Mouse (Mus musculus) brain, embryonic 14.5 days (tissue): ENCODE measurements at regions not wholly inside any gene's neighbourhood (a gene's known extent, or its start where the extent isn't known, plus 50 kb on each side); places are given as distances from the start of the nearest gene placed in this dataset.

Experiments used
- CTCF ChIP-seq: fragments of 200-500 bp; IDR thresholded peaks from 2 replicates; pipeline ENCODE4 v1.5.1; 2012; ENCODE audit warnings: inconsistent platforms, mild to moderate bottlenecking, moderate library complexity, borderline replicate concordance; ENCODE audit not compliant: insufficient read depth, insufficient read length; ENCODE audit errors: extremely low read depth
- POLR2A ChIP-seq: fragments of 200-500 bp; IDR thresholded peaks from 2 replicates; pipeline ENCODE4 v1.6.1; 2012; ENCODE audit warnings: mild to moderate bottlenecking, inconsistent platforms, borderline replicate concordance; ENCODE audit not compliant: poor library complexity, insufficient read depth, insufficient read length, severe bottlenecking; ENCODE audit errors: extremely low read depth

- TF ChIP-seq CTCF: no peak
- no peak for TF ChIP-seq POLR2A
Measured at GRCm38 (mm10) chr15:37083726-37084125, 76.2 kb upstream of the Zfp706 start.
